Mouse (Mus musculus): ENCODE results near the gene Cplane1. TPM values are rescaled to one million over a fixed set of nuclear protein-coding genes. Genes with fewer than 3 reads are reported as not detected.

The Cplane1 gene
- polyA plus RNA-seq, 1 experiment from 2014 or later = 13.4 TPM

- peak overlapping the region; percentile 41 for H3K4me2 ChIP-seq (ENCODE audit: low read length)
- H3K9ac ChIP-seq (ENCODE audit: low read length) = peak overlapping the region; percentile 29; the same call in 1 of the 2 replicates
- peak overlapping the region; percentile 17; the same call in 1 of the 2 replicates for H3K4me3 ChIP-seq (ENCODE audit: low read depth, low read length)
- H3K4me1 ChIP-seq (ENCODE audit: control insufficient read depth, insufficient read depth, low read length) = no peaks in the 10 kb centered on the region
- no peaks in the 10 kb centered on the region for H3K36me3 ChIP-seq (ENCODE audit: control insufficient read depth, insufficient read depth, low read length)
- ATAC-seq (no peak), DNase-seq (ENCODE audit: low spot score) (peak; percentile 3)
- no peaks in the 10 kb centered on the region for H3K9me3 ChIP-seq (replicated peaks; ENCODE audit: control insufficient read depth, low read length)
- no peak overlapping the region for H3K27ac ChIP-seq (ENCODE audit: low read depth, low read length)
- 57% methylated on average over 17 of the region's 17 CpGs for WGBS
- H3K27me3 ChIP-seq (replicated peaks; ENCODE audit: control insufficient read depth, insufficient read depth, low read length) = no peaks in the 10 kb centered on the region
These were observed 110.4 kb downstream of the Cplane1 start for GRCm38 (mm10) chr15:8279320-8279779.

GRCm38 (mm10) chr15:8279929-8280610 lies 111.2 kb downstream of the Cplane1 start:
- H3K27ac ChIP-seq (ENCODE audit: low read depth, low read length) = no peak overlapping the region
- WGBS = 75% methylated on average over 20 of the region's 20 CpGs
- H3K36me3 ChIP-seq (ENCODE audit: control insufficient read depth, insufficient read depth, low read length) = no peaks in the 10 kb centered on the region
- ATAC-seq (peak; percentile 50; the same call in 1 of the 2 replicates), DNase-seq (ENCODE audit: low spot score) (peak; percentile 5)
- H3K27me3 ChIP-seq (replicated peaks; ENCODE audit: control insufficient read depth, insufficient read depth, low read length) = no peaks in the 10 kb centered on the region
- H3K9ac ChIP-seq (ENCODE audit: low read length) = no peak overlapping the region
- no peaks in the 10 kb centered on the region for H3K4me1 ChIP-seq (ENCODE audit: control insufficient read depth, insufficient read depth, low read length)
- H3K4me3 ChIP-seq (ENCODE audit: low read depth, low read length) = no peak overlapping the region; the same call in 1 of the 2 replicates
- H3K4me2 ChIP-seq (ENCODE audit: low read length) = peak overlapping the region; percentile 41
- no peaks in the 10 kb centered on the region for H3K9me3 ChIP-seq (replicated peaks; ENCODE audit: control insufficient read depth, low read length)

GRCm38 (mm10) chr15:8281701-8282100 lies 112.8 kb downstream of the Cplane1 start:
- H3K9ac ChIP-seq (ENCODE audit: low read length) = no peak overlapping the region
- ATAC-seq = peak; percentile 20; the same call in 1 of the 2 replicates
- no peak overlapping the region for H3K4me3 ChIP-seq (ENCODE audit: low read depth, low read length)
- no peak overlapping the region for H3K27ac ChIP-seq (ENCODE audit: low read depth, low read length)
- peak; percentile 30 for DNase-seq (ENCODE audit: low spot score)
- no peaks in the 10 kb centered on the region for H3K4me1 ChIP-seq (ENCODE audit: control insufficient read depth, insufficient read depth, low read length)
- no peaks in the 10 kb centered on the region for H3K27me3 ChIP-seq (replicated peaks; ENCODE audit: control insufficient read depth, insufficient read depth, low read length)
- 79% methylated on average over 7 of the region's 7 CpGs for WGBS
- no peak overlapping the region for H3K4me2 ChIP-seq (ENCODE audit: low read length)
- H3K9me3 ChIP-seq (replicated peaks; ENCODE audit: control insufficient read depth, low read length) = no peaks in the 10 kb centered on the region
- H3K36me3 ChIP-seq (ENCODE audit: control insufficient read depth, insufficient read depth, low read length) = no peaks in the 10 kb centered on the region

- Histone ChIP-seq H3K4me3 (ENCODE audit: low read depth, low read length) (no peak overlapping the region), H3K27ac (ENCODE audit: low read depth, low read length) (no peak overlapping the region), H3K4me2 (ENCODE audit: low read length) (no peak overlapping the region), H3K9ac (ENCODE audit: low read length) (no peak overlapping the region), H3K27me3 (replicated peaks; ENCODE audit: control insufficient read depth, insufficient read depth, low read length) (no peaks in the 10 kb centered on the region), H3K4me1 (ENCODE audit: control insufficient read depth, insufficient read depth, low read length) (no peaks in the 10 kb centered on the region), H3K9me3 (replicated peaks; ENCODE audit: control insufficient read depth, low read length) (no peaks in the 10 kb centered on the region), H3K36me3 (ENCODE audit: control insufficient read depth, insufficient read depth, low read length) (no peaks in the 10 kb centered on the region)
- WGBS = 92% methylated on average over 2 of the region's 2 CpGs
- DNase-seq (ENCODE audit: low spot score) (no peak), ATAC-seq (no peak)
These were observed 113.2 kb downstream of the Cplane1 start for GRCm38 (mm10) chr15:8282155-8282554.

- H3K36me3 ChIP-seq (ENCODE audit: control insufficient read depth, insufficient read depth, low read length) = peaks cover 59% of the 10 kb centered on the region
- H3K27ac ChIP-seq (ENCODE audit: low read depth, low read length) = no peak overlapping the region
- H3K9me3 ChIP-seq (replicated peaks; ENCODE audit: control insufficient read depth, low read length) = no peaks in the 10 kb centered on the region
These were observed 122.3 kb downstream of the Cplane1 start for GRCm38 (mm10) chr15:8291251-8291650.

GRCm38 (mm10) chr15:8294150-8294549 lies 125.2 kb downstream of the Cplane1 start:
- DNase-seq (ENCODE audit: low spot score) = no peak
- Histone ChIP-seq H3K36me3 (ENCODE audit: control insufficient read depth, insufficient read depth, low read length) (peaks cover 84% of the 10 kb centered on the region), H3K4me1 (ENCODE audit: control insufficient read depth, insufficient read depth, low read length) (no peaks in the 10 kb centered on the region), H3K27me3 (replicated peaks; ENCODE audit: control insufficient read depth, insufficient read depth, low read length) (no peaks in the 10 kb centered on the region), H3K9me3 (replicated peaks; ENCODE audit: control insufficient read depth, low read length) (no peaks in the 10 kb centered on the region), H3K4me3 (ENCODE audit: low read depth, low read length) (no peak overlapping the region), H3K4me2 (ENCODE audit: low read length) (no peak overlapping the region), H3K9ac (ENCODE audit: low read length) (no peak overlapping the region), H3K27ac (ENCODE audit: low read depth, low read length) (no peak overlapping the region)
- ATAC-seq = no peak
- WGBS = 92% methylated on average over 6 of the region's 6 CpGs

More at GRCm38 (mm10) chr15:8291251-8291650, 122.3 kb downstream of the Cplane1 start:
- H3K27me3 ChIP-seq (replicated peaks; ENCODE audit: control insufficient read depth, insufficient read depth, low read length) = no peaks in the 10 kb centered on the region
- 76% methylated on average over 14 of the region's 14 CpGs for WGBS
- ATAC-seq (peak; percentile 37; the same call in 1 of the 2 replicates), DNase-seq (ENCODE audit: low spot score) (peak; percentile 2)
- no peak overlapping the region for H3K9ac ChIP-seq (ENCODE audit: low read length)
- H3K4me3 ChIP-seq (ENCODE audit: low read depth, low read length) = no peak overlapping the region
- no peaks in the 10 kb centered on the region for H3K4me1 ChIP-seq (ENCODE audit: control insufficient read depth, insufficient read depth, low read length)
- H3K4me2 ChIP-seq (ENCODE audit: low read length) = no peak overlapping the region

- Histone ChIP-seq H3K36me3 (ENCODE audit: control insufficient read depth, insufficient read depth, low read length) (peaks cover 73% of the 10 kb centered on the region), H3K27ac (ENCODE audit: low read depth, low read length) (no peak overlapping the region), H3K4me2 (ENCODE audit: low read length) (no peak overlapping the region), H3K4me1 (ENCODE audit: control insufficient read depth, insufficient read depth, low read length) (no peaks in the 10 kb centered on the region), H3K27me3 (replicated peaks; ENCODE audit: control insufficient read depth, insufficient read depth, low read length) (no peaks in the 10 kb centered on the region), H3K4me3 (ENCODE audit: low read depth, low read length) (no peak overlapping the region), H3K9ac (ENCODE audit: low read length) (no peak overlapping the region), H3K9me3 (replicated peaks; ENCODE audit: control insufficient read depth, low read length) (no peaks in the 10 kb centered on the region)
- 96% methylated on average over 10 of the region's 10 CpGs for WGBS
- DNase-seq (ENCODE audit: low spot score) = no peak
- ATAC-seq = no peak
These were observed 134.0 kb downstream of the Cplane1 start for GRCm38 (mm10) chr15:8302944-8303343.

- Histone ChIP-seq H3K27me3 (replicated peaks; ENCODE audit: control insufficient read depth, insufficient read depth, low read length) (no peaks in the 10 kb centered on the region), H3K36me3 (ENCODE audit: control insufficient read depth, insufficient read depth, low read length) (peaks cover 56% of the 10 kb centered on the region), H3K27ac (ENCODE audit: low read depth, low read length) (no peak overlapping the region), H3K9me3 (replicated peaks; ENCODE audit: control insufficient read depth, low read length) (no peaks in the 10 kb centered on the region), H3K4me1 (ENCODE audit: control insufficient read depth, insufficient read depth, low read length) (no peaks in the 10 kb centered on the region), H3K4me2 (ENCODE audit: low read length) (no peak overlapping the region), H3K4me3 (ENCODE audit: low read depth, low read length) (no peak overlapping the region), H3K9ac (ENCODE audit: low read length) (no peak overlapping the region)
- ATAC-seq = no peak
- 100% methylated on average over 1 of the region's 1 CpGs for WGBS
- no peak for DNase-seq (ENCODE audit: low spot score)
These were observed 136.6 kb downstream of the Cplane1 start for GRCm38 (mm10) chr15:8305474-8305873.

GRCm38 (mm10) chr15:8317381-8317780 lies 148.5 kb downstream of the Cplane1 start:
- Histone ChIP-seq H3K4me2 (ENCODE audit: low read length) (no peak overlapping the region), H3K9ac (ENCODE audit: low read length) (no peak overlapping the region), H3K9me3 (replicated peaks; ENCODE audit: control insufficient read depth, low read length) (no peaks in the 10 kb centered on the region), H3K27me3 (replicated peaks; ENCODE audit: control insufficient read depth, insufficient read depth, low read length) (no peaks in the 10 kb centered on the region), H3K27ac (ENCODE audit: low read depth, low read length) (no peak overlapping the region), H3K4me1 (ENCODE audit: control insufficient read depth, insufficient read depth, low read length) (no peaks in the 10 kb centered on the region), H3K4me3 (ENCODE audit: low read depth, low read length) (no peak overlapping the region), H3K36me3 (ENCODE audit: control insufficient read depth, insufficient read depth, low read length) (peaks cover 44% of the 10 kb centered on the region)
- WGBS = 88% methylated on average over 4 of the region's 4 CpGs
- DNase-seq (ENCODE audit: low spot score) (no peak), ATAC-seq (no peak)
